Mouse (Mus musculus) Patski (cell line): ENCODE data around the gene Xylb. TPM values are rescaled to one million over a fixed set of nuclear protein-coding genes. Genes with fewer than 3 reads are reported as not detected.

ENCODE experiments used
- ATAC-seq: fragments of 100-300 bp; one replicate; pipeline ENCODE4 v1.8.0; 2021
- CTCF ChIA-PET: fragments of 350-600 bp; sonication (Branson Sonifier 250); formaldehyde crosslinking; loops from one replicate; lab custom pipeline; 2022; ENCODE audit warnings: inconsistent platforms; lab: Charles Lee
- POLR2A ChIA-PET: fragments of 350-600 bp; sonication (Branson Sonifier 250); formaldehyde crosslinking; loops from one replicate; lab custom pipeline; 2022; ENCODE audit warnings: antibody characterized with exemption, inconsistent platforms; lab: Charles Lee
- DNase-seq: peaks from one replicate; pipeline ENCODE4 v3.0.0-alpha.2; 2011; ENCODE audit warnings: low read depth, low spot score
- H3K27me3 ChIP-seq: fragments of 371-371 bp; one replicate; pipeline ENCODE4 v1.5.1; 2021
- CTCF ChIP-seq: fragments of 100-300 bp; IDR thresholded peaks from one replicate; pipeline ENCODE4 v1.5.1; 2021
- in situ Hi-C: fragments of 300-500 bp; cut with MboI; formaldehyde crosslinking; loops from 3 replicates; pipeline ENCODE4 v1.11.1; 2018; ENCODE audit warnings: low pct_unique_long_range_greater_than_20kb, mixed read lengths
- polyA plus RNA-seq: library from polyadenylated mRNA; unstranded; gene quantifications from one replicate; pipeline ENCODE4 v1.2.3, GENCODE M21; 2021

Gene Xylb
- polyA plus RNA-seq, 1 experiment from 2014 or later = 5.1 TPM

GRCm38 (mm10) chr9:119324130-119324529, 33.1 kb upstream of the Xylb start:
- POLR2A ChIA-PET = interaction anchor here (0.7 kb wide), 1 partner anchor 16 kb away, joined by 5 read pairs; no protein-coding TSS in a partner anchor
- ATAC-seq (no peak), DNase-seq (no peak)
- in situ Hi-C loops = no loop called here
- CTCF ChIA-PET = interaction anchor here (1.6 to 2.1 kb wide), 2 partner anchors 15 to 73 kb away, joined by 3 to 4 read pairs; partner anchors contain the start of gene Acaa1a
- no peaks in the 10 kb centered on the region for H3K27me3 ChIP-seq
- TF ChIP-seq CTCF = no peak

GRCm38 (mm10) chr9:119328488-119328887, 28.7 kb upstream of the Xylb start:
- no peaks in the 10 kb centered on the region for H3K27me3 ChIP-seq
- DNase-seq (no peak), ATAC-seq (no peak)
- no peak for TF ChIP-seq CTCF
- in situ Hi-C loops = no loop called here
- CTCF ChIA-PET = no interaction called here
- POLR2A ChIA-PET = no interaction called here

- ChIA-PET CTCF (no interaction called here), POLR2A (no interaction called here)
- no peaks in the 10 kb centered on the region for H3K27me3 ChIP-seq
- ATAC-seq (no peak), DNase-seq (no peak)
- TF ChIP-seq CTCF = no peak
- in situ Hi-C loops = no loop called here
Observed at GRCm38 (mm10) chr9:119330186-119330963, 26.8 kb upstream of the Xylb start.

GRCm38 (mm10) chr9:119334324-119334723, 22.9 kb upstream of the Xylb start:
- ChIA-PET POLR2A (interaction anchor here (1.0 kb wide), 1 partner anchor 12 kb away, joined by 5 read pairs; the partner anchor contains the start of gene Oxsr1), CTCF (no interaction called here)
- no peak for TF ChIP-seq CTCF
- ATAC-seq (no peak), DNase-seq (no peak)
- no peaks in the 10 kb centered on the region for H3K27me3 ChIP-seq
- in situ Hi-C loops = no loop called here

GRCm38 (mm10) chr9:119334834-119335233, 22.3 kb upstream of the Xylb start:
- TF ChIP-seq CTCF = no peak
- no peak for DNase-seq
- in situ Hi-C loops = no loop called here
- ATAC-seq = no peak
- H3K27me3 ChIP-seq = no peaks in the 10 kb centered on the region
- ChIA-PET POLR2A (no interaction called here), CTCF (no interaction called here)

GRCm38 (mm10) chr9:119335571-119335970, 21.6 kb upstream of the Xylb start:
- no peak for TF ChIP-seq CTCF
- in situ Hi-C loops = no loop called here
- CTCF ChIA-PET = no interaction called here
- POLR2A ChIA-PET = no interaction called here
- DNase-seq (no peak), ATAC-seq (no peak)
- H3K27me3 ChIP-seq = no peaks in the 10 kb centered on the region

- in situ Hi-C loops = no loop called here
Observed at GRCm38 (mm10) chr9:119337842-119338241, 19.3 kb upstream of the Xylb start.

DNA sequence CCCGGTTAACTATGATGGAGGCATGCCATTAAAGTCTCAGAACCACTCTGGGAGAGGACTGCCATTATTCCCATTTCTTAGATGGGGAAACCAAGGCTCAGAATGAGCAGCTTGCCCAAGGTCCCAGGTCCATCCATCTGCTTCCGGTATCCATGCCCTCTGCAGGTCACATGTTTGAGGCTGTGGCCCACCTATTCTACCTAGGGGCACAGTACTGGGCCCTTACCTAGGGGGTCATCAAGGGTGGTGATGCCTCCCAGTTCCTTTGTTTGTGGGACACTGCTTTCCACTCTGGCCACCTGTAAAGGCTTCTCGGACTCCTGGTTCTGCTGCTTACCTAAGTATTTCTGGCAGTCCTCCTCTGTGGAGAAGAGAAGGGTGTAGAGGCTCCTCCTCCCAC, 18.8 kb upstream of the Xylb start:
- no peaks in the 10 kb centered on the region for H3K27me3 ChIP-seq
- DNase-seq (no peak), ATAC-seq (no peak)
- CTCF ChIA-PET = no interaction called here
- in situ Hi-C loops = no loop called here
- POLR2A ChIA-PET = no interaction called here
- no peak for TF ChIP-seq CTCF

More at GRCm38 (mm10) chr9:119337842-119338241, 19.3 kb upstream of the Xylb start:
- no peak for TF ChIP-seq CTCF
- DNase-seq (no peak), ATAC-seq (no peak)
- no peaks in the 10 kb centered on the region for H3K27me3 ChIP-seq
- ChIA-PET CTCF (interaction anchor here (1.8 kb wide), 1 partner anchor 11 kb away, joined by 5 read pairs; no protein-coding TSS in a partner anchor), POLR2A (no interaction called here)

- in situ Hi-C loops = no loop called here
- ATAC-seq (no peak), DNase-seq (no peak)
- no peak for TF ChIP-seq CTCF
- H3K27me3 ChIP-seq = no peaks in the 10 kb centered on the region
- ChIA-PET CTCF (interaction anchor here (0.7 to 2.2 kb wide), 4 partner anchors 12 to 92 kb away, joined by 3 to 5 read pairs (median 3); partner anchors contain the start of gene Oxsr1), POLR2A (interaction anchor here (1.5 kb wide), 1 partner anchor 16 kb away, joined by 4 read pairs; no protein-coding TSS in a partner anchor)
Observed at GRCm38 (mm10) chr9:119339106-119339505, 18.1 kb upstream of the Xylb start.

- ATAC-seq = peak; percentile 36
- no peak for TF ChIP-seq CTCF
Observed at GRCm38 (mm10) chr9:119339558-119340211, 17.5 kb upstream of the Xylb start, which contains the start of gene Acaa1a. TSS of gene Acaa1a (plus strand) at chr9:119339676.

More at GRCm38 (mm10) chr9:119339558-119340211, 17.5 kb upstream of the Xylb start, which contains the start of gene Acaa1a:
- in situ Hi-C loops = no loop called here
- DNase-seq = no peak
- H3K27me3 ChIP-seq = no peaks in the 10 kb centered on the region
- CTCF ChIA-PET = interaction anchor here (0.7 to 2.2 kb wide), 4 partner anchors 13 to 91 kb away, joined by 3 to 5 read pairs (median 3); partner anchors contain the start of gene Oxsr1
- POLR2A ChIA-PET = interaction anchor here (0.5 to 1.5 kb wide), 3 partner anchors 11 to 17 kb away, joined by 3 to 5 read pairs (median 4); no protein-coding TSS in a partner anchor
